Mouse (Mus musculus) kidney, postnatal 0 days (tissue): ENCODE measurements around the gene Xrcc1. TPM values are rescaled to one million over a fixed set of nuclear protein-coding genes. Genes with fewer than 3 reads are reported as not detected.
A peak's percentile ranks its signal among the peaks of the same experiment; 100 is the strongest.
"Not testable (repeated sequence)": the region's sequence is repeated elsewhere in the genome, so short reads cannot be mapped to it uniquely, and the experiment has no call there.

Experiments
- ATAC-seq: fragments of 200-750 bp; cut with Nextera tagmentation; replicated peaks from 2 replicates; pipeline ENCODE4 v1.8.0; 2017; ENCODE audit warnings: low read depth, moderate number of reproducible peaks, moderate TSS enrichment, moderate library complexity; ENCODE audit not compliant: low FRiP score
- DNase-seq: peaks from one replicate; pipeline ENCODE4 v3.0.0-alpha.2; 2016; ENCODE audit warnings: low spot score
- H3K27ac ChIP-seq: fragments of 300-500 bp; sonication (generic); 2 replicates; pipeline ENCODE4 v1.5.1; 2014; ENCODE audit warnings: mild to moderate bottlenecking
- H3K27me3 ChIP-seq: fragments of 300-500 bp; sonication (generic); 2 replicates; pipeline ENCODE4 v1.6.1; 2014; ENCODE audit warnings: low read length, mixed read lengths; ENCODE audit not compliant: insufficient read depth
- H3K36me3 ChIP-seq: fragments of 300-500 bp; sonication (generic); 2 replicates; pipeline ENCODE4 v1.6.1; 2014; ENCODE audit warnings: low read length, mixed read lengths; ENCODE audit not compliant: insufficient read depth
- H3K4me1 ChIP-seq: fragments of 300-500 bp; sonication (generic); replicated peaks from 2 replicates; pipeline ENCODE4 v1.6.1; 2014; ENCODE audit warnings: antibody characterized with exemption, low read length, mixed read lengths; ENCODE audit not compliant: insufficient read depth
- H3K4me2 ChIP-seq: fragments of 300-500 bp; sonication (generic); 2 replicates; pipeline ENCODE4 v1.6.1; 2014; ENCODE audit warnings: mild to moderate bottlenecking, low read length, moderate library complexity, mixed read lengths
- H3K4me3 ChIP-seq: fragments of 300-500 bp; sonication (generic); replicated peaks from 2 replicates; pipeline ENCODE4 v1.5.1; 2014; ENCODE audit warnings: low read depth, low read length
- H3K9ac ChIP-seq: fragments of 300-500 bp; sonication (generic); 2 replicates; pipeline ENCODE4 v1.6.1; 2014; ENCODE audit warnings: low read depth, low read length
- H3K9me3 ChIP-seq: fragments of 300-500 bp; sonication (generic); replicated peaks from 2 replicates; pipeline ENCODE4 v1.6.1; 2016; ENCODE audit warnings: low read length, inconsistent platforms, mixed read lengths
- CTCF ChIP-seq: IDR thresholded peaks from 2 replicates; pipeline ENCODE4 v1.5.1; 2016; ENCODE audit warnings: antibody characterized with exemption, low read depth, mild to moderate bottlenecking, moderate library complexity
- WGBS: fragments of 180-500 bp; shearing (Covaris S2); extraction: QIAGEN DNeasy Blood & Tissue Kit; methylation state at CpG from one replicate; pipeline ENCODE4 v1.1.7; 2014; 5-methylcytosine and 5-hydroxymethylcytosine counted together
- polyA plus RNA-seq: library from polyadenylated mRNA; unstranded; fragments of >200 nt; fragmentation: Nextera tagmentation; extraction: Ambion mirVana; gene quantifications from 2 replicates; pipeline ENCODE4 v1.2.1, GENCODE M21; 2015

The Xrcc1 gene
- polyA plus RNA-seq, 1 experiment from 2014 or later = 58.4 TPM

GRCm38 (mm10) chr7:24610144-24610878 lies 64.2 kb downstream of the Xrcc1 start, which contains the start of gene Phldb3:
Gene Phldb3, plus strand, starts transcription at chr7:24610763.
- no peaks in the 10 kb centered on the region for H3K36me3 ChIP-seq
- peak within 1 kb of the TSS; percentile 46 for H3K9ac ChIP-seq
- WGBS = 2% methylated on average over 27 of the region's 27 CpGs
- no peak for TF ChIP-seq CTCF
- peaks cover 18% of the 10 kb centered on the region for H3K27me3 ChIP-seq
- DNase-seq (no peak), ATAC-seq (peak; percentile 52; the same call in 1 of the 2 replicates)
- H3K4me2 ChIP-seq = peak within 1 kb of the TSS; percentile 85
- peak within 1 kb of the TSS; percentile 52 for H3K4me3 ChIP-seq
- H3K27ac ChIP-seq = peak within 1 kb of the TSS; percentile 44; the same call in 1 of the 2 replicates
- no peaks in the 10 kb centered on the region for H3K9me3 ChIP-seq
- H3K4me1 ChIP-seq = peaks cover 17% of the 10 kb centered on the region

- no peak for TF ChIP-seq CTCF
- ATAC-seq = peak; percentile 81
- peak overlapping the region; percentile 85 for H3K4me2 ChIP-seq
Observed at GRCm38 (mm10) chr7:24610879-24611494, 64.9 kb downstream of the Xrcc1 start.

GRCm38 (mm10) chr7:24611709-24612108 lies 65.6 kb downstream of the Xrcc1 start:
- H3K9me3 ChIP-seq = no peaks in the 10 kb centered on the region
- H3K27me3 ChIP-seq = peaks cover 18% of the 10 kb centered on the region
- peak overlapping the region; percentile 46; the same call in 1 of the 2 replicates for H3K9ac ChIP-seq
- H3K4me1 ChIP-seq = peaks cover 17% of the 10 kb centered on the region
- DNase-seq (no peak), ATAC-seq (no peak)
- WGBS = 13% methylated on average over 7 of the region's 7 CpGs
- peak overlapping the region; percentile 85 for H3K4me2 ChIP-seq
- no peak for TF ChIP-seq CTCF
- peak overlapping the region; percentile 52; the same call in 1 of the 2 replicates for H3K4me3 ChIP-seq
- H3K36me3 ChIP-seq = no peaks in the 10 kb centered on the region
- H3K27ac ChIP-seq = no peak overlapping the region

More at GRCm38 (mm10) chr7:24610879-24611494, 64.9 kb downstream of the Xrcc1 start:
- no peaks in the 10 kb centered on the region for H3K9me3 ChIP-seq
- no peaks in the 10 kb centered on the region for H3K36me3 ChIP-seq
- H3K9ac ChIP-seq = peak overlapping the region; percentile 46
- peak overlapping the region; percentile 52 for H3K4me3 ChIP-seq
- WGBS = under 1% methylated on average over 36 of the region's 36 CpGs
- peaks cover 18% of the 10 kb centered on the region for H3K27me3 ChIP-seq
- peak; percentile 90 for DNase-seq
- H3K4me1 ChIP-seq = peaks cover 17% of the 10 kb centered on the region
- peak overlapping the region; percentile 44; the same call in 1 of the 2 replicates for H3K27ac ChIP-seq

GRCm38 (mm10) chr7:24612308-24612910 lies 66.3 kb downstream of the Xrcc1 start:
- Histone ChIP-seq H3K36me3 (no peaks in the 10 kb centered on the region), H3K9ac (no peak overlapping the region), H3K4me1 (peaks cover 17% of the 10 kb centered on the region), H3K9me3 (no peaks in the 10 kb centered on the region), H3K27me3 (peaks cover 18% of the 10 kb centered on the region), H3K27ac (no peak overlapping the region), H3K4me2 (peak overlapping the region; percentile 44), H3K4me3 (0 out of 2 replicates have a peak overlapping the region, but pooled peaks have one; percentile 6)
- WGBS = 4% methylated on average over 27 of the region's 27 CpGs
- ATAC-seq (no peak), DNase-seq (no peak)
- no peak for TF ChIP-seq CTCF

- WGBS = 72% methylated on average over 13 of the region's 13 CpGs
- Histone ChIP-seq H3K36me3 (no peaks in the 10 kb centered on the region), H3K4me3 (no peak overlapping the region), H3K9ac (no peak overlapping the region), H3K27ac (no peak overlapping the region), H3K9me3 (no peaks in the 10 kb centered on the region), H3K4me1 (peaks cover 17% of the 10 kb centered on the region), H3K4me2 (no peak overlapping the region), H3K27me3 (peaks cover 18% of the 10 kb centered on the region)
- ATAC-seq = no peak
- no peak for DNase-seq
- TF ChIP-seq CTCF = no peak
Observed at GRCm38 (mm10) chr7:24614816-24615215, 68.7 kb downstream of the Xrcc1 start.

- H3K4me1 ChIP-seq = peaks cover under 1% of the 10 kb centered on the region; the same call in 1 of the 2 replicates
- H3K9ac ChIP-seq = no peak overlapping the region
- 71% methylated on average over 8 of the region's 8 CpGs for WGBS
- no peak overlapping the region for H3K4me2 ChIP-seq
- no peak overlapping the region for H3K4me3 ChIP-seq
- H3K9me3 ChIP-seq = no peaks in the 10 kb centered on the region
- no peaks in the 10 kb centered on the region for H3K36me3 ChIP-seq
- TF ChIP-seq CTCF = no peak
- H3K27me3 ChIP-seq = peaks cover 8% of the 10 kb centered on the region
- ATAC-seq (no peak), DNase-seq (no peak)
- no peak overlapping the region for H3K27ac ChIP-seq
Observed at GRCm38 (mm10) chr7:24617763-24618162, 71.7 kb downstream of the Xrcc1 start.

- not testable (repeated sequence) for H3K9ac ChIP-seq, H3K36me3 ChIP-seq, ATAC-seq, H3K27ac ChIP-seq, H3K4me2 ChIP-seq, H3K27me3 ChIP-seq, H3K4me1 ChIP-seq, H3K9me3 ChIP-seq, H3K4me3 ChIP-seq, DNase-seq
- WGBS = 91% methylated on average over 8 of the region's 8 CpGs
Observed at GRCm38 (mm10) chr7:24618374-24618773, 72.3 kb downstream of the Xrcc1 start.
